Mouse (Mus musculus) embryonic facial prominence, embryonic 12.5 days (tissue): ENCODE data around the gene Dpm2. TPM values are rescaled to one million over a fixed set of nuclear protein-coding genes. Genes with fewer than 3 reads are reported as not detected.

Experiments
- ATAC-seq: fragments of 200-750 bp; cut with Nextera tagmentation; 2 replicates; pipeline ENCODE4 v1.8.0; 2017; ENCODE audit not compliant: insufficient number of reproducible peaks, insufficient read depth, low FRiP score, low TSS enrichment
- H3K27ac ChIP-seq: fragments of 300-500 bp; sonication (generic); 2 replicates; pipeline ENCODE4 v1.5.1; 2016; ENCODE audit warnings: mild to moderate bottlenecking
- H3K27me3 ChIP-seq: fragments of 300-500 bp; sonication (generic); 2 replicates; pipeline ENCODE4 v1.6.1; 2016; ENCODE audit warnings: mild to moderate bottlenecking, moderate library complexity
- H3K36me3 ChIP-seq: fragments of 300-500 bp; sonication (generic); 2 replicates; pipeline ENCODE4 v1.6.1; 2016; ENCODE audit warnings: mild to moderate bottlenecking
- H3K4me1 ChIP-seq: fragments of 300-500 bp; sonication (generic); 2 replicates; pipeline ENCODE4 v1.6.1; 2016
- H3K4me2 ChIP-seq: fragments of 300-500 bp; sonication (generic); replicated peaks from 2 replicates; pipeline ENCODE4 v1.6.1; 2016; ENCODE audit warnings: mild to moderate bottlenecking, moderate library complexity
- H3K4me3 ChIP-seq: fragments of 300-500 bp; sonication (generic); 2 replicates; pipeline ENCODE4 v1.5.1; 2016; ENCODE audit warnings: mild to moderate bottlenecking
- H3K9ac ChIP-seq: fragments of 300-500 bp; sonication (generic); 2 replicates; pipeline ENCODE4 v1.6.1; 2016; ENCODE audit warnings: mild to moderate bottlenecking, moderate library complexity
- H3K9me3 ChIP-seq: fragments of 300-500 bp; sonication (generic); 2 replicates; pipeline ENCODE4 v1.6.1; 2016; ENCODE audit warnings: mild to moderate bottlenecking, moderate library complexity
- WGBS: fragments of 180-500 bp; shearing (Covaris S2); methylation state at CpG from one replicate; pipeline ENCODE4 v1.1.7; 2016; 5-methylcytosine and 5-hydroxymethylcytosine counted together
- polyA plus RNA-seq: library from polyadenylated mRNA; unstranded; fragments of >200 nt; fragmentation: Nextera tagmentation; extraction: Ambion mirVana; gene quantifications from 2 replicates; pipeline ENCODE4 v1.2.1, GENCODE M21; 2016

The Dpm2 gene
- polyA plus RNA-seq, 1 experiment from 2014 or later: 113 TPM

- Histone ChIP-seq H3K4me2 (peak overlapping the region; percentile 80), H3K9ac (peak overlapping the region; percentile 69), H3K4me3 (peak overlapping the region; percentile 77), H3K4me1 (peaks cover 42% of the 10 kb centered on the region), H3K9me3 (no peaks in the 10 kb centered on the region), H3K36me3 (no peaks in the 10 kb centered on the region), H3K27me3 (no peaks in the 10 kb centered on the region), H3K27ac (peak overlapping the region; percentile 30)
- ATAC-seq: peak; percentile 65; the same call in 1 of the 2 replicates
- WGBS: 11% methylated on average over 52 of the region's 55 CpGs
Measured at GRCm38 (mm10) chr2:32606161-32607142, 35.8 kb downstream of the Dpm2 start.

- Histone ChIP-seq H3K4me2 (peak overlapping the region; percentile 80), H3K27me3 (no peaks in the 10 kb centered on the region), H3K36me3 (0 out of 2 replicates have a peak, but pooled peaks cover 4% of the 10 kb centered on the region), H3K4me1 (peaks cover 33% of the 10 kb centered on the region), H3K9me3 (no peaks in the 10 kb centered on the region), H3K9ac (peak overlapping the region; percentile 69), H3K27ac (peak overlapping the region; percentile 30), H3K4me3 (peak overlapping the region; percentile 77)
- peak; percentile 48; the same call in 1 of the 2 replicates for ATAC-seq
- 5% methylated on average over 34 of the region's 34 CpGs for WGBS
Measured at GRCm38 (mm10) chr2:32607262-32607947, 36.7 kb downstream of the Dpm2 start.

- ATAC-seq: no peak
Measured at GRCm38 (mm10) chr2:32608141-32608777, 37.6 kb downstream of the Dpm2 start.

GRCm38 (mm10) chr2:32608778-32609435, 38.2 kb downstream of the Dpm2 start:
- Histone ChIP-seq H3K27ac (peak overlapping the region; percentile 46; the same call in 1 of the 2 replicates), H3K9ac (no peak overlapping the region), H3K4me3 (peak overlapping the region; percentile 77), H3K36me3 (0 out of 2 replicates have a peak, but pooled peaks cover 14% of the 10 kb centered on the region), H3K27me3 (no peaks in the 10 kb centered on the region), H3K4me1 (peaks cover 31% of the 10 kb centered on the region), H3K4me2 (peak overlapping the region; percentile 80), H3K9me3 (no peaks in the 10 kb centered on the region)
- 42% methylated on average over 18 of the region's 18 CpGs for WGBS
- ATAC-seq: no peak

More at GRCm38 (mm10) chr2:32608141-32608777, 37.6 kb downstream of the Dpm2 start:
- Histone ChIP-seq H3K9ac (no peak overlapping the region), H3K27me3 (no peaks in the 10 kb centered on the region), H3K4me1 (peaks cover 31% of the 10 kb centered on the region), H3K4me2 (peak overlapping the region; percentile 80), H3K9me3 (no peaks in the 10 kb centered on the region), H3K36me3 (0 out of 2 replicates have a peak, but pooled peaks cover 11% of the 10 kb centered on the region), H3K27ac (peak overlapping the region; percentile 46; the same call in 1 of the 2 replicates), H3K4me3 (peak overlapping the region; percentile 77)
- WGBS: 8% methylated on average over 25 of the region's 25 CpGs

GRCm38 (mm10) chr2:32610610-32611229, 40.1 kb downstream of the Dpm2 start:
- 0 out of 2 replicates have a peak overlapping the region, but pooled peaks have one; percentile 17 for H3K27ac ChIP-seq
- H3K4me1 ChIP-seq: peaks cover 31% of the 10 kb centered on the region
- peak overlapping the region; percentile 36 for H3K4me3 ChIP-seq
- no peak for ATAC-seq
- H3K27me3 ChIP-seq: no peaks in the 10 kb centered on the region
- no peak overlapping the region for H3K9ac ChIP-seq
- H3K4me2 ChIP-seq: peak overlapping the region; percentile 51
- WGBS: 15% methylated on average over 23 of the region's 23 CpGs
- no peaks in the 10 kb centered on the region for H3K9me3 ChIP-seq
- H3K36me3 ChIP-seq: peaks cover 28% of the 10 kb centered on the region

GRCm38 (mm10) chr2:32612274-32612673, 41.6 kb downstream of the Dpm2 start:
- no peak for ATAC-seq
- Histone ChIP-seq H3K36me3 (peaks cover 36% of the 10 kb centered on the region), H3K4me3 (no peak overlapping the region), H3K27ac (no peak overlapping the region), H3K9me3 (no peaks in the 10 kb centered on the region), H3K27me3 (no peaks in the 10 kb centered on the region), H3K4me2 (no peak overlapping the region), H3K4me1 (peaks cover 29% of the 10 kb centered on the region), H3K9ac (no peak overlapping the region)
- WGBS: 70% methylated on average over 26 of the region's 26 CpGs

- Histone ChIP-seq H3K4me1 (peaks cover 39% of the 10 kb centered on the region), H3K36me3 (peaks cover 54% of the 10 kb centered on the region), H3K27me3 (no peaks in the 10 kb centered on the region), H3K4me3 (no peak overlapping the region), H3K9ac (no peak overlapping the region), H3K9me3 (no peaks in the 10 kb centered on the region), H3K4me2 (no peak overlapping the region), H3K27ac (no peak overlapping the region)
- WGBS: 97% methylated on average over 1 of the region's 1 CpGs
- no peak for ATAC-seq
Measured at GRCm38 (mm10) chr2:32617109-32617508, 46.5 kb downstream of the Dpm2 start.

GRCm38 (mm10) chr2:32617601-32618000, 46.9 kb downstream of the Dpm2 start:
- Histone ChIP-seq H3K4me3 (no peak overlapping the region), H3K9me3 (no peaks in the 10 kb centered on the region), H3K4me2 (no peak overlapping the region), H3K27ac (no peak overlapping the region), H3K36me3 (peaks cover 50% of the 10 kb centered on the region), H3K27me3 (no peaks in the 10 kb centered on the region), H3K9ac (no peak overlapping the region), H3K4me1 (peaks cover 42% of the 10 kb centered on the region)
- WGBS: 93% methylated on average over 4 of the region's 4 CpGs
- ATAC-seq: no peak

GRCm38 (mm10) chr2:32618051-32618450, 47.4 kb downstream of the Dpm2 start:
- 61% methylated on average over 9 of the region's 9 CpGs for WGBS
- H3K9ac ChIP-seq: no peak overlapping the region
- no peak overlapping the region for H3K4me3 ChIP-seq
- no peaks in the 10 kb centered on the region for H3K27me3 ChIP-seq
- no peak for ATAC-seq
- H3K36me3 ChIP-seq: peaks cover 46% of the 10 kb centered on the region
- H3K27ac ChIP-seq: no peak overlapping the region
- peaks cover 42% of the 10 kb centered on the region for H3K4me1 ChIP-seq
- H3K4me2 ChIP-seq: no peak overlapping the region
- no peaks in the 10 kb centered on the region for H3K9me3 ChIP-seq

- H3K4me1 ChIP-seq: peaks cover 59% of the 10 kb centered on the region
- H3K27me3 ChIP-seq: no peaks in the 10 kb centered on the region
- H3K36me3 ChIP-seq: peaks cover 27% of the 10 kb centered on the region
- H3K27ac ChIP-seq: peak overlapping the region; percentile 92
- peak; percentile 68 for ATAC-seq
- no peak overlapping the region for H3K4me3 ChIP-seq
- H3K9ac ChIP-seq: 0 out of 2 replicates have a peak overlapping the region, but pooled peaks have one; percentile 24
- H3K4me2 ChIP-seq: peak overlapping the region; percentile 26
- 18% methylated on average over 4 of the region's 4 CpGs for WGBS
- H3K9me3 ChIP-seq: no peaks in the 10 kb centered on the region
Measured at GRCm38 (mm10) chr2:32620682-32621516, 50.2 kb downstream of the Dpm2 start.
